Mouse (Mus musculus): Measurements from ENCODE around the gene Rpl36al. TPM values are rescaled to one million over a fixed set of nuclear protein-coding genes. Genes with fewer than 3 reads are reported as not detected.
A peak's percentile ranks its signal among the peaks of the same experiment; 100 is the strongest.

Rpl36al gene
- polyA plus RNA-seq, 1 experiment from 2014 or later: 974 TPM

DNA sequence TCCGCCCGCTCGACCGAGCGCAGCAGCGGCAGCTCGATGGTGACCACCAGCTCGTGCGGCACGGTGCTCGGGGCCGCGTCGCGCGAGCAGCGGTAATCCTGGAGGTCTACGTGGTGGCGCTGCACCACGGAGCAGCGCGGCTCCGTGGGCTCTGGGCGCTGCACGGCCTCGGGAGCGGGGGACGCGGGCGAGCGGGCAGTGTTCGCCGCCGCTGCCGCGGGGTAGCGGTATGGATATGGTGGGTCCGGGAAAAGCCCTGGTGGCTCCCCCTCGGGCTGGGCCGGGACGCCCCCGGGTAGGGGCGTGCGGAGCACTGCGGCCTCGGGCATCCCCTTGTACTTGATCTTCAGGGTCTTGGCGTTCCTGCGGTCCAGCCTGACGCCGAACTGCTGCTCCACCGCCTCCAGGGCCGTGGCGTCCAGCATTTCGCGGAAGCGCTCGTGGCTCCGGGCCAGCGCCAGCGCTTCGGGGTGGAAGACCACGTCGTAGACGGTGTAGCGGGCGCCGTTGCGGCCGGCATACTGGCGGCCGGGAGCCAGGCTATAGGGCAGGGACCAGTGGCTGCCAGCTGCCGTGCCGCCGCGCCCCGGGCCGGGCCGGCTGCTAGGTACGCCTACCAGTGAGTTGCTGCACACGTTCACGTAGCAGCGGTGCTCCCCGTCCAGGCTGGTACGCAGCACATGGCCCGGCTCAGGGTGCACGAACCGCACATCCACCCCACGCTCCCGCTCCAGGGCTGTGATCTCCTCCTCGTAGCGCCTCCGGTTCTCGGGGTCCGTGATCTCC, 13.7 kb upstream of the Rpl36al start:
- Histone ChIP-seq H3K4me2 (replicated peaks; ENCODE audit: low read depth) (peak overlapping the region; percentile 89), H3K9ac (ENCODE audit: low read length) (peak overlapping the region; percentile 79), H3K9me3 (ENCODE audit: control insufficient read depth, low read length) (no peaks in the 10 kb centered on the region), H3K36me3 (ENCODE audit: control insufficient read depth, insufficient read depth, low read length) (0 out of 2 replicates have a peak, but pooled peaks cover 3% of the 10 kb centered on the region), H3K27ac (replicated peaks) (peak overlapping the region; percentile 92), H3K4me3 (ENCODE audit: low read depth, low read length) (peak overlapping the region; percentile 92), H3K4me1 (replicated peaks; ENCODE audit: control insufficient read depth, insufficient read depth) (0 out of 2 replicates have a peak, but pooled peaks cover 2% of the 10 kb centered on the region), H3K27me3 (ENCODE audit: control insufficient read depth, insufficient read depth, low read length) (no peaks in the 10 kb centered on the region)
- ATAC-seq (ENCODE audit: low FRiP score, low TSS enrichment) (peak; percentile 86), DNase-seq (ENCODE audit: low spot score) (peak; percentile 76)
- WGBS: under 1% methylated on average over 85 of the region's 94 CpGs
- TF ChIP-seq EP300 (optimal IDR thresholded peaks at IDR 0.05): no peak
- TF ChIP-seq CTCF (IDR thresholded peaks at IDR 0.05; ENCODE audit: low read depth): no peak

- peak within 1 kb of the TSS; percentile 92 for H3K27ac ChIP-seq (replicated peaks)
- peak within 1 kb of the TSS; percentile 92 for H3K4me3 ChIP-seq (ENCODE audit: low read depth, low read length)
- 0 out of 2 replicates have a peak, but pooled peaks cover 2% of the 10 kb centered on the region for H3K4me1 ChIP-seq (replicated peaks; ENCODE audit: control insufficient read depth, insufficient read depth)
- ATAC-seq (ENCODE audit: low FRiP score, low TSS enrichment) (peak; percentile 68), DNase-seq (ENCODE audit: low spot score) (peak; percentile 74)
- peak within 1 kb of the TSS; percentile 89 for H3K4me2 ChIP-seq (replicated peaks; ENCODE audit: low read depth)
- WGBS: under 1% methylated on average over 75 of the region's 75 CpGs
- H3K36me3 ChIP-seq (ENCODE audit: control insufficient read depth, insufficient read depth, low read length): 0 out of 2 replicates have a peak, but pooled peaks cover 3% of the 10 kb centered on the region
- TF ChIP-seq CTCF (IDR thresholded peaks at IDR 0.05; ENCODE audit: low read depth) (0 out of 2 replicates have a peak, but pooled peaks have one; percentile 0), EP300 (optimal IDR thresholded peaks at IDR 0.05) (no peak)
- peak within 1 kb of the TSS; percentile 79 for H3K9ac ChIP-seq (ENCODE audit: low read length)
- H3K9me3 ChIP-seq (ENCODE audit: control insufficient read depth, low read length): no peaks in the 10 kb centered on the region
- no peaks in the 10 kb centered on the region for H3K27me3 ChIP-seq (ENCODE audit: control insufficient read depth, insufficient read depth, low read length)
These were observed 12.8 kb upstream of the Rpl36al start, which contains the start of gene Gm49383 for GRCm38 (mm10) chr12:69196444-69197377. Gm49383 (minus strand) TSS chr12:69197104.

DNA sequence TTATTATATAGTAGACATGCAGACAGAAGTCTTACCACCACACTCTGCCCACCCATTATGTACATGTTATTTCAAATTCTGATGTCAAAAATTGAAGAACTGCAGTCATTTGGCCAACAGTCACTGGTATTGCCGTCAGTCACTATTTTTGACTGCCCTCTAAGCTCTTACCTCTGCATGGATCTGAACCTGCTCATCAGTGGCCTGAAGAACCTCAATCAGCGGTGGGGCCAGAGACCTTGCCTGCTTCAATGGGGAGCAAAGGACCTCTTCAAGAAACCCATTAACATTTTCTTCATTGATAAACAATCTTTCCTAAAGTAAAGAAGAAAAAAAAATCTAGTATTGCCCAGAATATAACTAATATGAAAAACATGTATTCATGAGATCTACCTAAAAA, 8.8 kb upstream of the Rpl36al start:
- no peak overlapping the region for H3K27ac ChIP-seq (replicated peaks)
- H3K4me2 ChIP-seq (replicated peaks; ENCODE audit: low read depth): no peak overlapping the region
- TF ChIP-seq EP300 (optimal IDR thresholded peaks at IDR 0.05): no peak
- no peak for TF ChIP-seq CTCF (IDR thresholded peaks at IDR 0.05; ENCODE audit: low read depth)
- no peaks in the 10 kb centered on the region for H3K4me1 ChIP-seq (replicated peaks; ENCODE audit: control insufficient read depth, insufficient read depth)
- H3K27me3 ChIP-seq (ENCODE audit: control insufficient read depth, insufficient read depth, low read length): no peaks in the 10 kb centered on the region
- no peak overlapping the region for H3K9ac ChIP-seq (ENCODE audit: low read length)
- no peak overlapping the region for H3K4me3 ChIP-seq (ENCODE audit: low read depth, low read length)
- WGBS: 86% methylated on average over 2 of the region's 2 CpGs
- ATAC-seq (ENCODE audit: low FRiP score, low TSS enrichment) (no peak), DNase-seq (ENCODE audit: low spot score) (no peak)
- H3K36me3 ChIP-seq (ENCODE audit: control insufficient read depth, insufficient read depth, low read length): 0 out of 2 replicates have a peak, but pooled peaks cover 2% of the 10 kb centered on the region
- H3K9me3 ChIP-seq (ENCODE audit: control insufficient read depth, low read length): no peaks in the 10 kb centered on the region

DNA sequence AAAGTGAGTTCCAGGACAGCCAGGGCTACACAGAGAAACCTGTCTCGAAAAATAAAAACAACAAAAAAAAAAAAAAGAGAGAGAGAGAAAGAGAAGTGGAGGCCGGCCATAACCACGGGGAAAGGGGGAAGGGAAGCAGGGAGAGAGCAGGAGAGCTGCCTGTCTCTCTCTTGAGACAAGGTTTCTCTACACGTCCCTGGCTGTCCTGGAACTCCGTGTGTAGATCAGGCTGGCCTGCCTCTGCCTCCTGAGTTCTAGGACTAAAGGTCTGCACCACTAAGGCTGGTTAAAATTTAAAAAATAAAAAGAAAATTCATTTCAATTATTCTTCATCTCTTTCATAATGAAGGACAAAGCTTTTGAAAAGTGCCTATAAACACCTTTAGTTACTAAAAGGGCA, 7.5 kb upstream of the Rpl36al start:
- no peaks in the 10 kb centered on the region for H3K9me3 ChIP-seq (ENCODE audit: control insufficient read depth, low read length)
- H3K4me3 ChIP-seq (ENCODE audit: low read depth, low read length): no peak overlapping the region
- DNase-seq (ENCODE audit: low spot score): no peak
- WGBS: 93% methylated on average over 5 of the region's 5 CpGs
- H3K36me3 ChIP-seq (ENCODE audit: control insufficient read depth, insufficient read depth, low read length): 0 out of 2 replicates have a peak, but pooled peaks cover 2% of the 10 kb centered on the region
- no peaks in the 10 kb centered on the region for H3K4me1 ChIP-seq (replicated peaks; ENCODE audit: control insufficient read depth, insufficient read depth)
- H3K27ac ChIP-seq (replicated peaks): no peak overlapping the region
- ATAC-seq (ENCODE audit: low FRiP score, low TSS enrichment): no peak
- no peaks in the 10 kb centered on the region for H3K27me3 ChIP-seq (ENCODE audit: control insufficient read depth, insufficient read depth, low read length)
- no peak overlapping the region for H3K4me2 ChIP-seq (replicated peaks; ENCODE audit: low read depth)
- no peak for TF ChIP-seq EP300 (optimal IDR thresholded peaks at IDR 0.05)
- no peak for TF ChIP-seq CTCF (IDR thresholded peaks at IDR 0.05; ENCODE audit: low read depth)
- H3K9ac ChIP-seq (ENCODE audit: low read length): no peak overlapping the region

DNA sequence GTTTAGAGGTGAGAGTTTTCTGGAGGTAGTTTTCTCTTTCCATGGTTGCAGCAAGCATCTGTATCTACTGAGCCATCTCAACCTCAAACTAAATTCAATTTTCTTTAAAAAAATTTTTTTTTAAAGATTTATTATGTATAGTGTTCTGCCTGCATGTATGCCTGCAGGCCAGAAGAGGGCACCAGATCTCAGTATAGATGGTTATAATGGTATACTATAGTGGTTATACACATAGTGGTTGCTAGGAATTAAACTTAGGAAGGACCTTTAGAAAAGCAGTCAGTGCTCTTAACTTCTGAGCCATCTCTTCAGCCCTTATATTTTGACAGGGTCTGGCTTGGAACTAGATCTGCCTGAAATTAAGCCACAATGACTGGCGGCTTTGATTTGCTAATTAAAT, 6.6 kb upstream of the Rpl36al start:
- Histone ChIP-seq H3K4me3 (ENCODE audit: low read depth, low read length) (no peak overlapping the region), H3K9ac (ENCODE audit: low read length) (no peak overlapping the region), H3K4me1 (replicated peaks; ENCODE audit: control insufficient read depth, insufficient read depth) (no peaks in the 10 kb centered on the region), H3K9me3 (ENCODE audit: control insufficient read depth, low read length) (no peaks in the 10 kb centered on the region), H3K4me2 (replicated peaks; ENCODE audit: low read depth) (no peak overlapping the region), H3K36me3 (ENCODE audit: control insufficient read depth, insufficient read depth, low read length) (0 out of 2 replicates have a peak, but pooled peaks cover 2% of the 10 kb centered on the region), H3K27ac (replicated peaks) (no peak overlapping the region), H3K27me3 (ENCODE audit: control insufficient read depth, insufficient read depth, low read length) (no peaks in the 10 kb centered on the region)
- ATAC-seq (ENCODE audit: low FRiP score, low TSS enrichment) (no peak), DNase-seq (ENCODE audit: low spot score) (no peak)
- TF ChIP-seq CTCF (IDR thresholded peaks at IDR 0.05; ENCODE audit: low read depth) (peak; percentile 67), EP300 (optimal IDR thresholded peaks at IDR 0.05) (no peak)
- WGBS: 100% methylated on average over 1 of the region's 1 CpGs

Measured in stomach, postnatal 0 days (tissue).